Mouse (Mus musculus): ENCODE measurements around the gene Gm11555.
"Not testable (repeated sequence)": the region's sequence is repeated elsewhere in the genome, so short reads cannot be mapped to it uniquely, and the experiment has no call there.

The Gm11555 gene

GRCm38 (mm10) chr11:99650136-99650535 is at the start of gene Gm11555:
Gm11555 (minus strand) TSS chr11:99650236.
- in situ Hi-C loops (cut with MboI, MseI): no loop called here

- in situ Hi-C loops (cut with MboI, MseI): no loop called here
Measured at GRCm38 (mm10) chr11:99690463-99690862, 40.4 kb upstream of the Gm11555 start, which contains the start of gene Gm14190. Gm14190 (minus strand) TSS chr11:99690740.

- in situ Hi-C loops (cut with MboI, MseI): not testable (repeated sequence)
Measured at GRCm38 (mm10) chr11:99685235-99685634, 35.2 kb upstream of the Gm11555 start.

GRCm38 (mm10) chr11:99683481-99683880 is 33.4 kb upstream of the Gm11555 start:
- in situ Hi-C loops (cut with MboI, MseI): no loop called here

GRCm38 (mm10) chr11:99665860-99666259 is 15.8 kb upstream of the Gm11555 start, which contains the start of gene Krtap4-6:
Krtap4-6 (minus strand) TSS chr11:99665960.
- in situ Hi-C loops (cut with MboI, MseI): no loop called here

- in situ Hi-C loops (cut with MboI, MseI): no loop called here
Measured at GRCm38 (mm10) chr11:99662802-99663201, 12.8 kb upstream of the Gm11555 start.

GRCm38 (mm10) chr11:99659256-99659655 is 9.2 kb upstream of the Gm11555 start:
- in situ Hi-C loops (cut with MboI, MseI): no loop called here

- in situ Hi-C loops (cut with MboI, MseI): not testable (repeated sequence)
Measured at GRCm38 (mm10) chr11:99658467-99659010, 8.5 kb upstream of the Gm11555 start, which contains the start of gene Gm11563. Gm11563 (minus strand) TSS chr11:99658960.

- in situ Hi-C loops (cut with MboI, MseI): no loop called here
Measured at GRCm38 (mm10) chr11:99657051-99657450, 7.0 kb upstream of the Gm11555 start.

GRCm38 (mm10) chr11:99646444-99646843 is 3.6 kb downstream of the Gm11555 start:
- in situ Hi-C loops (cut with MboI, MseI): no loop called here

- in situ Hi-C loops (cut with MboI, MseI): no loop called here
Measured at GRCm38 (mm10) chr11:99644351-99644750, 5.7 kb downstream of the Gm11555 start.

- in situ Hi-C loops (cut with MboI, MseI): not testable (repeated sequence)
Measured at GRCm38 (mm10) chr11:99643635-99644139, 6.3 kb downstream of the Gm11555 start, which contains the start of gene Krtap4-7. Krtap4-7 (minus strand) TSS chr11:99644089.

- in situ Hi-C loops (cut with MboI, MseI): no loop called here
Measured at GRCm38 (mm10) chr11:99640926-99641325, 9.1 kb downstream of the Gm11555 start.

- in situ Hi-C loops (cut with MboI, MseI): no loop called here
Measured at GRCm38 (mm10) chr11:99637086-99637485, 12.9 kb downstream of the Gm11555 start.

- in situ Hi-C loops (cut with MboI, MseI): no loop called here
Measured at GRCm38 (mm10) chr11:99634653-99635134, 15.3 kb downstream of the Gm11555 start, which contains the start of gene Krtap4-2. Krtap4-2 (minus strand) TSS chr11:99635084.

- in situ Hi-C loops (cut with MboI, MseI): no loop called here
Measured at GRCm38 (mm10) chr11:99633293-99633692, 16.7 kb downstream of the Gm11555 start.

- in situ Hi-C loops (cut with MboI, MseI): no loop called here
Measured at GRCm38 (mm10) chr11:99630890-99631289, 19.1 kb downstream of the Gm11555 start.

- in situ Hi-C loops (cut with MboI, MseI): no loop called here
Measured at GRCm38 (mm10) chr11:99628138-99628537, 21.9 kb downstream of the Gm11555 start, which contains the start of gene Krtap4-1. Krtap4-1 (minus strand) TSS chr11:99628238.

GRCm38 (mm10) chr11:99620335-99620734 is 29.7 kb downstream of the Gm11555 start, which contains the start of gene Gm11562:
Gm11562 (minus strand) TSS chr11:99620435.
- in situ Hi-C loops (cut with MboI, MseI): no loop called here

GRCm38 (mm10) chr11:99614796-99615363 is 35.2 kb downstream of the Gm11555 start, which contains the start of gene Krtap2-4:
Krtap2-4 (minus strand) TSS chr11:99614846.
- in situ Hi-C loops (cut with MboI, MseI): no loop called here

GRCm38 (mm10) chr11:99610089-99610488 is 39.9 kb downstream of the Gm11555 start, which contains the start of gene Gm11937:
Gm11937 (minus strand) TSS chr11:99610189.
- in situ Hi-C loops (cut with MboI, MseI): not testable (repeated sequence)

- in situ Hi-C loops (cut with MboI, MseI): no loop called here
Measured at GRCm38 (mm10) chr11:99609126-99609525, 40.9 kb downstream of the Gm11555 start.

All from T-helper 17 cell (primary cell).